Mouse (Mus musculus) forebrain, postnatal 0 days (tissue): ENCODE data around the gene Mpp3. TPM values are rescaled to one million over a fixed set of nuclear protein-coding genes. Genes with fewer than 3 reads are reported as not detected.

ENCODE experiments used
- ATAC-seq: fragments of 200-750 bp; cut with Nextera tagmentation; 2 replicates; pipeline ENCODE4 v1.8.0; 2017; ENCODE audit warnings: mild to moderate bottlenecking, moderate library complexity
- DNase-seq: peaks from one replicate; pipeline ENCODE4 v3.0.0-alpha.2; 2015
- H3K27ac ChIP-seq: fragments of 300-500 bp; sonication (generic); 2 replicates; pipeline ENCODE4 v1.5.1; 2014; ENCODE audit warnings: low read depth, mild to moderate bottlenecking, antibody characterized with exemption, low read length, moderate library complexity, mixed read lengths
- H3K27me3 ChIP-seq: fragments of 300-500 bp; sonication (generic); 2 replicates; pipeline ENCODE4 v1.6.1; 2014; ENCODE audit warnings: mild to moderate bottlenecking, low read length, mixed read lengths; ENCODE audit not compliant: insufficient read depth
- H3K36me3 ChIP-seq: fragments of 300-500 bp; sonication (generic); 2 replicates; pipeline ENCODE4 v1.6.1; 2014; ENCODE audit warnings: mild to moderate bottlenecking, moderate library complexity; ENCODE audit not compliant: insufficient read depth
- H3K4me1 ChIP-seq: fragments of 300-500 bp; sonication (generic); 2 replicates; pipeline ENCODE4 v1.6.1; 2014; ENCODE audit warnings: antibody characterized with exemption; ENCODE audit not compliant: insufficient read depth
- H3K4me2 ChIP-seq: fragments of 300-500 bp; sonication (generic); 2 replicates; pipeline ENCODE4 v1.6.1; 2014; ENCODE audit warnings: low read depth, mild to moderate bottlenecking, moderate library complexity
- H3K4me3 ChIP-seq: fragments of 300-500 bp; sonication (generic); 2 replicates; pipeline ENCODE4 v1.5.1; 2014; ENCODE audit warnings: low read depth, low read length, mixed read lengths
- H3K9ac ChIP-seq: fragments of 300-500 bp; sonication (generic); 2 replicates; pipeline ENCODE4 v1.6.1; 2014; ENCODE audit warnings: mild to moderate bottlenecking
- H3K9me3 ChIP-seq: fragments of 300-500 bp; sonication (generic); 2 replicates; pipeline ENCODE4 v1.6.1; 2016; ENCODE audit warnings: low read length
- CTCF ChIP-seq: sonication (generic); IDR thresholded peaks from 2 replicates; pipeline ENCODE4 v1.5.1; 2016; ENCODE audit warnings: antibody characterized with exemption, control low read depth, low read depth
- WGBS: fragments of 180-500 bp; shearing (Covaris S2); extraction: QIAGEN DNeasy Blood & Tissue Kit; methylation state at CpG from one replicate; pipeline ENCODE4 v1.1.7; 2014; 5-methylcytosine and 5-hydroxymethylcytosine counted together
- polyA plus RNA-seq: library from polyadenylated mRNA; unstranded; fragments of >200 nt; fragmentation: Nextera tagmentation; extraction: Ambion mirVana; gene quantifications from 2 replicates; pipeline ENCODE4 v1.2.1, GENCODE M21; 2015
- total RNA-seq: library from RNA; depleted of rRNA; stranded (reverse); fragments of >200 nt; gene quantifications from 2 replicates; pipeline ENCODE4 v1.2.3, GENCODE M21; 2014

Mpp3 gene
- total and polyA plus RNA-seq, 2 experiments from 2014 or later: 46.4 to 56.6 TPM

DNA sequence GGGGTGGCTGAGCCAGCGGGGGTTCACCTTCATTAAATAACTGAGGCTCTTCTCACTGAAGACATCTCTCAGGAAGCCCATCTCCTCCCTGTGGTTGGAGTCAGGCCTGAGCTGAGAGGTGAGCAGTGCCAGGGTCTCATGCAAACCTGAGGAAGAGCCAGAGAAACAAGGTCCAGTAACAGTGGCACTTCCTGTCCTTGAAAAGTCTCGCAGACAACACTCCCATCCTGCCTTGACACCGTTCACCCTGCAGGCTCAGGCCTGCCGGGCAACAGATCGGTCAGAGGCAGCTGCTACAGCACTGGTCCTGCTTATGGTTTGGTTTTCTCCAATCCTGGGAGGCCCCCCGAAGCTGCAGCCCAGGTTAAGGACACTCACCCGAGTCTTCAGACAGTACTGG, 2.9 kb downstream of the Mpp3 start:
- H3K4me3 ChIP-seq: 0 out of 2 replicates have a peak overlapping the region, but pooled peaks have one; percentile 72
- H3K9me3 ChIP-seq: no peaks in the 10 kb centered on the region
- DNase-seq: no peak
- no peak overlapping the region for H3K27ac ChIP-seq
- H3K36me3 ChIP-seq: peaks cover 18% of the 10 kb centered on the region
- 0 out of 2 replicates have a peak, but pooled peaks cover 13% of the 10 kb centered on the region for H3K4me1 ChIP-seq
- 0 out of 2 replicates have a peak overlapping the region, but pooled peaks have one; percentile 6 for H3K9ac ChIP-seq
- no peaks in the 10 kb centered on the region for H3K27me3 ChIP-seq
- WGBS: 50% methylated on average over 7 of the region's 7 CpGs
- TF ChIP-seq CTCF: no peak
- no peak for ATAC-seq
- peak overlapping the region; percentile 70 for H3K4me2 ChIP-seq

DNA sequence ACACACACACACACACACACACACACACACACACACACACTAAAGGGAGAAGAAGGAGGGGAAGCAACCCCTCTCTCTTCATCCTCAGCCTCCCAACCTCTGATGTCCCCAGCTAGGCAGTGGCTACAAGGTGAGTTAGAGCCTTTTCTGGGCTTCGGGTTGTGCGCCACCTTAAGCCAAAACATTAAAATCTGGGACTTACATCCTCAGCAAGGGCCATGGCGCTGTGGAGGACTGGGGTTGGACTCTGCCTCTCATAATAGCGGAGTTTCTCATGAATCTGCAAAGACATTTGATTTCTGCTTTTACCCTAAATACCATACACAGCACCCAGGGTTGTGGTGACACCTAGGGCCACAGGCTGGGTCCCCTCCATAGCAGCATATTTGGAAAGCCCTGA, 3.4 kb downstream of the Mpp3 start:
- Histone ChIP-seq H3K27ac (no peak overlapping the region), H3K36me3 (peaks cover 18% of the 10 kb centered on the region), H3K4me1 (0 out of 2 replicates have a peak, but pooled peaks cover 13% of the 10 kb centered on the region), H3K4me2 (peak overlapping the region; percentile 70; the same call in 1 of the 2 replicates), H3K4me3 (no peak overlapping the region), H3K9ac (0 out of 2 replicates have a peak overlapping the region, but pooled peaks have one; percentile 6), H3K27me3 (no peaks in the 10 kb centered on the region), H3K9me3 (no peaks in the 10 kb centered on the region)
- ATAC-seq (no peak), DNase-seq (no peak)
- TF ChIP-seq CTCF: no peak
- 75% methylated on average over 4 of the region's 4 CpGs for WGBS

GRCm38 (mm10) chr11:102024084-102024758, 4.0 kb downstream of the Mpp3 start:
- H3K4me1 ChIP-seq: 0 out of 2 replicates have a peak, but pooled peaks cover 13% of the 10 kb centered on the region
- H3K36me3 ChIP-seq: peaks cover 18% of the 10 kb centered on the region
- no peak for TF ChIP-seq CTCF
- no peaks in the 10 kb centered on the region for H3K9me3 ChIP-seq
- no peak overlapping the region for H3K4me3 ChIP-seq
- 83% methylated on average over 6 of the region's 6 CpGs for WGBS
- H3K9ac ChIP-seq: no peak overlapping the region
- H3K27ac ChIP-seq: no peak overlapping the region
- ATAC-seq (no peak), DNase-seq (no peak)
- H3K27me3 ChIP-seq: no peaks in the 10 kb centered on the region
- H3K4me2 ChIP-seq: no peak overlapping the region

DNA sequence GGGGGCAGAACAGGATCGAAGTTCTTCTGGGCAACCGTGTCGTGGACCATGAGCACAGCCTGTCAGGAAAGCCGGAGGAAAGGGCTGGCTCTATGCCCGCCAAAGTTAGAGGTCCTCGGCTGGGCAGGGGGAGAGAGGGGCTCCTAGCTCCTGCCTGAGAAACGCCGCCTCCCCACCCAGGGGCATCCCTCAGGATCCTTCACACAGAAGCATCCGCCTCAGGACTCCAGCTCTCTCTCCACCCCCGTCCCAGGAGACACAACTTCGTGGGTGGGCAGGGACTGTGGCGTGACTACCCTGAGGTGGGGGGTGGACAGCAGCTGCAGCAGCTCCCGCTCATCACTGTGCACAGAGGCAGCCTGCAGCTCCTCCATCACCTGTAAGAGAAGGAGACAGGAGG, 4.9 kb downstream of the Mpp3 start:
- TF ChIP-seq CTCF: no peak
- no peak overlapping the region for H3K4me3 ChIP-seq
- H3K4me2 ChIP-seq: no peak overlapping the region
- H3K27ac ChIP-seq: no peak overlapping the region
- H3K9me3 ChIP-seq: no peaks in the 10 kb centered on the region
- DNase-seq (no peak), ATAC-seq (no peak)
- peaks cover 26% of the 10 kb centered on the region for H3K36me3 ChIP-seq
- WGBS: 79% methylated on average over 13 of the region's 13 CpGs
- 0 out of 2 replicates have a peak, but pooled peaks cover 13% of the 10 kb centered on the region for H3K4me1 ChIP-seq
- H3K9ac ChIP-seq: no peak overlapping the region
- H3K27me3 ChIP-seq: no peaks in the 10 kb centered on the region

DNA sequence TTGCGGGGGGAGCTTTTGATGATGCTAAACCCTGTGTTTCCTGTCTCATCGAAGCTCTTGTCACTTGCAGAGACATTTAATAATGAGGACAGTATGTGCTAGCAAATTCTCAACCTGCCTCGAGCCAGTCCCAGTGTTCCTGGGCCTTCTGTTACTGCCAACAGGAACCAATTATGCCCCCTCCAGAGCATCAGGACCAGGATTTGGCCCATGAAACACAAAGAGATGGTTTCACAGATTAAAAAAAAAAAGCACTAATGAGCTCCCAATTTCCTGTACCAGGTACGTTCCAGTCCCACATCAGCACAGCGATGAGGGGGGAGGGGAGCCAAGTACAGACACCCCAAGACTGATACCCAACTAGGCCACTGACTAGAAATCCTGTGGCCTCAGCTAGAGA, 7.1 kb downstream of the Mpp3 start:
- Histone ChIP-seq H3K27me3 (no peaks in the 10 kb centered on the region), H3K27ac (no peak overlapping the region), H3K4me3 (no peak overlapping the region), H3K9me3 (no peaks in the 10 kb centered on the region), H3K9ac (no peak overlapping the region), H3K4me1 (0 out of 2 replicates have a peak, but pooled peaks cover 5% of the 10 kb centered on the region), H3K4me2 (no peak overlapping the region), H3K36me3 (peaks cover 37% of the 10 kb centered on the region)
- WGBS: 72% methylated on average over 5 of the region's 5 CpGs
- ATAC-seq (no peak), DNase-seq (no peak)
- TF ChIP-seq CTCF: no peak

DNA sequence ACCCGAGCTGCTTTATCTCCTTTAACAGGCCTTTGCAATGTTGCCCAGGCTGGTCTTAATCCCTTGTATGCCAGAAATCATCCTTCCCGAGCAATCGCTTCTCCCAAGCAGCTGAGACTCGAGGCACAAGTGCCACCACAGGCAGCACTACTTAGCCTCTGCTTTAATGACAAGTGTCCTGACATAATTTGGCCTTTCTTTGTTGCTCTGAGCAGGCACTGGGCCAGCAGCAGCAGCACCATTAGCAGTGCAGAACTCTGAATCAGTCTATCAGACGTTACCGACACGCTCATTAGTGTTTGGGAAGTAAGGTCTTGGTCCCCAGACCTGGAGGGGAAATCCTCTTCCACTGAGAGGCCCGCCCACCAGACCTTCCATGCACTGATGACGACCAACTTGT, 8.5 kb downstream of the Mpp3 start:
- Histone ChIP-seq H3K9ac (no peak overlapping the region), H3K36me3 (peaks cover 42% of the 10 kb centered on the region), H3K27ac (no peak overlapping the region), H3K9me3 (no peaks in the 10 kb centered on the region), H3K4me3 (no peak overlapping the region), H3K4me1 (no peaks in the 10 kb centered on the region), H3K4me2 (no peak overlapping the region), H3K27me3 (no peaks in the 10 kb centered on the region)
- ATAC-seq (no peak), DNase-seq (no peak)
- 33% methylated on average over 9 of the region's 9 CpGs for WGBS
- no peak for TF ChIP-seq CTCF

- DNase-seq (no peak), ATAC-seq (no peak)
- Histone ChIP-seq H3K4me2 (no peak overlapping the region), H3K27me3 (no peaks in the 10 kb centered on the region), H3K9me3 (no peaks in the 10 kb centered on the region), H3K4me1 (no peaks in the 10 kb centered on the region), H3K4me3 (no peak overlapping the region), H3K27ac (no peak overlapping the region), H3K36me3 (peaks cover 37% of the 10 kb centered on the region), H3K9ac (no peak overlapping the region)
- TF ChIP-seq CTCF: no peak
- WGBS: 86% methylated on average over 1 of the region's 1 CpGs
These were observed 12.1 kb downstream of the Mpp3 start for GRCm38 (mm10) chr11:102016136-102016535.
